Mouse (Mus musculus) kidney, adult 9 months (tissue): Measurements from ENCODE around the gene Rin2.

ENCODE experiments used
- DNase-seq: peaks from one replicate; pipeline ENCODE4 v3.0.0; 2022

Gene Rin2

GRCm38 (mm10) chr2:145675142-145675755 is at the start of gene Rin2:
Gene Rin2 (plus strand): TSS chr2:145675215.
- peak; percentile 86 for DNase-seq

GRCm38 (mm10) chr2:145631123-145631798 is 43.8 kb upstream of the Rin2 start:
- DNase-seq: no peak

GRCm38 (mm10) chr2:145631799-145632174 is 43.2 kb upstream of the Rin2 start:
- DNase-seq: no peak

GRCm38 (mm10) chr2:145633811-145634210 is 41.2 kb upstream of the Rin2 start:
- no peak for DNase-seq

- DNase-seq: no peak
Observed at GRCm38 (mm10) chr2:145640255-145640984, 34.6 kb upstream of the Rin2 start.

GRCm38 (mm10) chr2:145655373-145655960 is 19.5 kb upstream of the Rin2 start:
- no peak for DNase-seq

GRCm38 (mm10) chr2:145656121-145656520 is 18.9 kb upstream of the Rin2 start:
- DNase-seq: no peak

- DNase-seq: no peak
Observed at GRCm38 (mm10) chr2:145656716-145657115, 18.3 kb upstream of the Rin2 start.

GRCm38 (mm10) chr2:145661242-145661641 is 13.8 kb upstream of the Rin2 start:
- DNase-seq: no peak

GRCm38 (mm10) chr2:145663899-145664298 is 11.1 kb upstream of the Rin2 start:
- peak; percentile 26 for DNase-seq

- DNase-seq: peak; percentile 60
Observed at GRCm38 (mm10) chr2:145664311-145664710, 10.7 kb upstream of the Rin2 start.

- no peak for DNase-seq
Observed at GRCm38 (mm10) chr2:145668135-145668534, 6.9 kb upstream of the Rin2 start.

GRCm38 (mm10) chr2:145670131-145670530 is 4.9 kb upstream of the Rin2 start:
- DNase-seq: no peak

- DNase-seq: no peak
Observed at GRCm38 (mm10) chr2:145674496-145675141, 396 bp upstream of the Rin2 start.

GRCm38 (mm10) chr2:145675756-145676543 is 935 bp downstream of the Rin2 start:
- DNase-seq: peak; percentile 75

GRCm38 (mm10) chr2:145676544-145676925 is 1.5 kb downstream of the Rin2 start:
- DNase-seq: no peak

GRCm38 (mm10) chr2:145676936-145677335 is 1.9 kb downstream of the Rin2 start:
- no peak for DNase-seq

- DNase-seq: peak; percentile 28
Observed at GRCm38 (mm10) chr2:145680141-145680540, 5.1 kb downstream of the Rin2 start.

- peak; percentile 54 for DNase-seq
Observed at GRCm38 (mm10) chr2:145680762-145681161, 5.7 kb downstream of the Rin2 start.

- no peak for DNase-seq
Observed at GRCm38 (mm10) chr2:145681626-145682025, 6.6 kb downstream of the Rin2 start.

- no peak for DNase-seq
Observed at GRCm38 (mm10) chr2:145682924-145683323, 7.9 kb downstream of the Rin2 start.

GRCm38 (mm10) chr2:145683536-145683935 is 8.5 kb downstream of the Rin2 start:
- peak; percentile 83 for DNase-seq
